Mouse (Mus musculus) embryonic facial prominence, embryonic 13.5 days (tissue): ENCODE measurements around the gene Ildr1. TPM values are rescaled to one million over a fixed set of nuclear protein-coding genes. Genes with fewer than 3 reads are reported as not detected.
A peak's percentile ranks its signal among the peaks of the same experiment; 100 is the strongest.

Experiments used
- ATAC-seq: fragments of 200-750 bp; cut with Nextera tagmentation; 2 replicates; pipeline ENCODE4 v1.8.0; 2017; ENCODE audit warnings: low read depth; ENCODE audit not compliant: insufficient number of reproducible peaks, insufficient read depth, low FRiP score, low TSS enrichment
- H3K27ac ChIP-seq: fragments of 300-500 bp; sonication (generic); 2 replicates; pipeline ENCODE4 v1.5.1; 2015; ENCODE audit warnings: moderate library complexity, mild to moderate bottlenecking, inconsistent platforms
- H3K27me3 ChIP-seq: fragments of 300-500 bp; sonication (generic); 2 replicates; pipeline ENCODE4 v1.6.1; 2015; ENCODE audit warnings: mild to moderate bottlenecking, inconsistent platforms
- H3K36me3 ChIP-seq: fragments of 300-500 bp; sonication (generic); 2 replicates; pipeline ENCODE4 v1.6.1; 2015; ENCODE audit warnings: mild to moderate bottlenecking, inconsistent platforms
- H3K4me1 ChIP-seq: fragments of 300-500 bp; sonication (generic); 2 replicates; pipeline ENCODE4 v1.6.1; 2015; ENCODE audit warnings: inconsistent platforms
- H3K4me2 ChIP-seq: fragments of 300-500 bp; sonication (generic); 2 replicates; pipeline ENCODE4 v1.6.1; 2015; ENCODE audit warnings: moderate library complexity, mild to moderate bottlenecking, inconsistent platforms
- H3K4me3 ChIP-seq: fragments of 300-500 bp; sonication (generic); 2 replicates; pipeline ENCODE4 v1.5.1; 2015; ENCODE audit warnings: mild to moderate bottlenecking, inconsistent platforms
- H3K9ac ChIP-seq: fragments of 300-500 bp; sonication (generic); 2 replicates; pipeline ENCODE4 v1.6.1; 2015; ENCODE audit warnings: mild to moderate bottlenecking, inconsistent platforms
- H3K9me3 ChIP-seq: fragments of 300-500 bp; sonication (generic); 2 replicates; pipeline ENCODE4 v1.6.1; 2016; ENCODE audit warnings: inconsistent platforms
- WGBS: fragments of 180-500 bp; shearing (Covaris S2); methylation state at CpG from one replicate; pipeline ENCODE4 v1.1.7; 2015; ENCODE audit warnings: mixed read lengths; 5-methylcytosine and 5-hydroxymethylcytosine counted together
- polyA plus RNA-seq: library from polyadenylated mRNA; unstranded; fragments of >200 nt; fragmentation: Nextera tagmentation; extraction: Ambion mirVana; gene quantifications from 2 replicates; pipeline ENCODE4 v1.2.1, GENCODE M21; 2015

The Ildr1 gene
- 2.7 and 3.8 TPM in 2 replicates for polyA plus RNA-seq

DNA sequence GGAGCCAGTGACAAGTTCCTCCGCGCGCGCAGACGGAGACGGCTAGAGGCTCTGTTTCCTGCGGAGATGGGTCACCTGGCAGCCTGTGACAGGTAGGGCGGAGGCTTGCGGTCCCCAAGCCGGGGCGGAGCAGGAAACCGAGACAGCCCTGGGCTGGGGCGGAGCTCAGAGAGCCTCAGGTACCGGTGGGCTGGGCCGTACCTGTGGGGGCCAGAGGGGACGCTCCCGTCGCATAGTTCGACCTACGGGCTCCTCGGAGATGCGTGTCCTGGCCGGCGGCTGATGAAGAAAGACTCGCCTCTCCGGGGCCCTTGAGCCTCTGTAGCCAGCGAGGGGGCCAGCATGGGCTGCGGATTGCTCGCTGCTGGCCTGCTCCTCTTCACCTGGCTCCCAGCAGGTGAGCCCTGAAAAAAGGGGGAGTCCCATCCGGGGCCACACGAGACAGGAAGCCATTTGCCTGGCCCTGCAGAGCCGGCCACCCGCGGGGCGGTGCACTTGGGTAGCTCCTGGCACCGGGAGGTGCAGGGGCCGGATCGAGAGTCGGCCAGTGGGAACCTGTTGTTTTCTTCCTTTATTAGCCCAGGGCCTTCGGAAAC, at the start of gene Ildr1:
Gene Ildr1 (plus strand): TSS at position 161 of the 596 bp plus-strand sequence.
- Histone ChIP-seq H3K9me3 (no peaks in the 10 kb centered on the region), H3K4me1 (peaks cover 11% of the 10 kb centered on the region), H3K27me3 (peaks cover 33% of the 10 kb centered on the region), H3K4me2 (peak within 1 kb of the TSS; percentile 75), H3K27ac (no peak within 1 kb of the TSS), H3K9ac (peak within 1 kb of the TSS; percentile 70), H3K36me3 (no peaks in the 10 kb centered on the region), H3K4me3 (peak within 1 kb of the TSS; percentile 46)
- ATAC-seq, result peak; percentile 67; the same call in 1 of the 2 replicates
- 1% methylated on average over 40 of the region's 40 CpGs for WGBS

DNA sequence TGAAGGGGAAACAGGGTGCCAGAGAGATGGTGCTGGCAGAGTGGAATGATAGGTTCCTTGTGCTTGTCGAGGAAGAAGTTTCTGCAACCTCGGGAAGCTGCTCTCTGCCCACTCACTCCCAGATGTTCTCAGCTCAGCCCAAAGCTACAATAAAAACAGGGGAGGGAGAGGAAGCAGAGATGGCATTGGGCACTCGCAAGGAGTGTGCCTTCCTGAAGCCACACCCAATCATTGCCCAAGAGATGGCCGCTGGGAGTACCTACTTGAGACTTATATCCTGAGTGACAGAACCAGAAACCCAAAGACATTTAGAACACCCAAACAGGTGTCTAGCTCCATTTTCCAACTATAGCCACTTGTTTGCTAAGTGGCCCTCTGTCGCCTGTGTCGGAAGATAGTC, 48.7 kb upstream of the Ildr1 start:
- Histone ChIP-seq H3K9ac (no peak overlapping the region), H3K4me2 (no peak overlapping the region), H3K9me3 (no peaks in the 10 kb centered on the region), H3K27me3 (no peaks in the 10 kb centered on the region), H3K4me3 (no peak overlapping the region), H3K4me1 (no peaks in the 10 kb centered on the region), H3K36me3 (no peaks in the 10 kb centered on the region), H3K27ac (no peak overlapping the region)
- no peak for ATAC-seq
- 84% methylated on average over 6 of the region's 6 CpGs for WGBS

DNA sequence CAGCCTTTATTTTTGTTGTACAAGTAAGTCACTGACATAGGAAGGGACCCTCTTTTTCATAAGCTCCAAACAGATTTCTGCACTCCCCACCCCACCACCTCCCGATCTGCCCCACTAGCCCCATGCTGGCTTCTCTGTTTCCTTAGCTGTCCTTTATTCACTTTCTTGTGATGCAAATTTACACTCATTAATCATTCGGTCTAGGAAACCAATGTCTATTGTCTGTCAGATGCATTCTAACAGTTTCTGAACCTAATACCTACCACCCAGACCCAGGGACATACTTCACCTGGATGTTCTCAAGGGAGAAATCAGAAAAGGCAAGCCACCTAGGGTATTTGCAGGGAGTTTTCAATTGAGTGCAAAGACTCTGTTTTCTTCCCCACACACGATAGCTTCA, 44.5 kb upstream of the Ildr1 start:
- Histone ChIP-seq H3K27ac (no peak overlapping the region), H3K27me3 (no peaks in the 10 kb centered on the region), H3K4me2 (no peak overlapping the region), H3K9me3 (peaks cover 5% of the 10 kb centered on the region; the same call in 1 of the 2 replicates), H3K9ac (no peak overlapping the region), H3K4me3 (no peak overlapping the region), H3K36me3 (no peaks in the 10 kb centered on the region), H3K4me1 (no peaks in the 10 kb centered on the region)
- ATAC-seq, result no peak
- WGBS, result 55% methylated on average over 3 of the region's 3 CpGs

DNA sequence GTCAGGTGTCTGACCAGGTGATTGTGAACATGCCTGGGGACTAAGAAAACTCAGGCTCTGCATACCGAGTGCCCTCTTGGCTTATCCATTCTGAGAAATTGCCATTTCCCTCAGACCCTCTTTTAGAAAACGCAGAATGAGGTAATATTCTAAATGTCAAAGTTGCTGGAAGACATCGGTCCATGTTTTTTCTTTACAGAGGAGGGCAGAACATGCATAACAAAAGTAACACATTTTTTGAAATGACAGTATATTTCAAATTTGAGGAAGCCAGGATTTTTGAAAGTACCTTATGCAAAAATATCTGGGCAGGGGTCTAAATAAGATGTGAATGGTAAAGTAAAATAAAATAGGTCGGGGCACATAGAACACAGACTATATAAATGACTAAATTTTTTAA, 43.3 kb upstream of the Ildr1 start:
- ATAC-seq, result no peak
- H3K36me3 ChIP-seq, result no peaks in the 10 kb centered on the region
- no peaks in the 10 kb centered on the region for H3K4me1 ChIP-seq
- no peak overlapping the region for H3K9ac ChIP-seq
- H3K27ac ChIP-seq, result no peak overlapping the region
- no peak overlapping the region for H3K4me3 ChIP-seq
- H3K9me3 ChIP-seq, result peaks cover 5% of the 10 kb centered on the region; the same call in 1 of the 2 replicates
- WGBS, result 85% methylated on average over 4 of the region's 4 CpGs
- H3K27me3 ChIP-seq, result no peaks in the 10 kb centered on the region
- H3K4me2 ChIP-seq, result no peak overlapping the region

DNA sequence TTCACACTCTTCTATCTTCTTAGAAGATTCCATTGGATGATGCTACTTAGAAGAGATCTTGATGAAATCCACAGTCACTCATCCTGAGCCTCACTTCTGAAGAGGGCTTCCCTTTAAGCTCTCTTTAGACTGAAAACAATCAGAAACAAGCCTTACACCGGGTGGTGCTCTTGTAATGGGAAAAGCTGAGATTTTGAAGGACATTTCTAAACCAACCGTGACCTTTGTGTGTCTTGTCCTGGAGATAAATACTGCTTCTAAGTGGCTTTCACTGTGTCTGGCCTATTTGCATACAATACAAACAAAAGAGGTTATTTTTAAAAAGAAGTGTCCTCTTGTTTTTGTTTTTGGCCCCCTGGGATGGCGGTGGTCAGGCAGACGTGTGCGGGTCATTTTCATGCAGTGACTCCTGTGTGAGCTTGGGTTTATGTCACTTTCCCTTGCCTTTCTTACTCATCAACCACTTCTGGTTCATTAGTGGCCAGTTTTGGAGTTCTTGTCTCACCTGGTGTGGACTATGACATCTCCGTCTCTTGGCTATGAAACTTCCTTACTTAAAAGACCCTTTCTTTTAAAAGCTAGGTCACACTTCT, 42.5 kb upstream of the Ildr1 start:
- no peak overlapping the region for H3K4me3 ChIP-seq
- no peak overlapping the region for H3K9ac ChIP-seq
- peaks cover 5% of the 10 kb centered on the region; the same call in 1 of the 2 replicates for H3K9me3 ChIP-seq
- no peak overlapping the region for H3K4me2 ChIP-seq
- ATAC-seq, result no peak
- H3K27ac ChIP-seq, result no peak overlapping the region
- H3K4me1 ChIP-seq, result no peaks in the 10 kb centered on the region
- no peaks in the 10 kb centered on the region for H3K36me3 ChIP-seq
- WGBS, result 70% methylated on average over 6 of the region's 6 CpGs
- no peaks in the 10 kb centered on the region for H3K27me3 ChIP-seq

DNA sequence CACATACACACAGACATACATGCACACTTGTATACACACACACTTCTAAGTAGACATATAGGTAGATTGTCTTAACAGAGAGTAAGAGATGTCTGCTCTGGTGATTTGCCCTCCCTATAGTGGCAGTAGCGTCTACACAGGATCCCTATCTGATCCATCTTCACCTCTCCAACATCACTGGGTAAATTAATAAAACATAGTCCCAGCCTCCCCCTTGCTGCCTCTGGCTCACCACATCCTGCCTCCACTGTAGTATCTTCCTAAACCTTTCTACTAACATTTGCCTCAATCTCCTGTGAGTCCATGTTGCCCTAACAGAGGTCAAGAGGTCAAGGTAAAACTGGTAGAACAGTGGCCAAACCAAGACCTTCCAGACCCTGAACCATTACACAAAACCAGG, 38.6 kb upstream of the Ildr1 start:
- peaks cover 5% of the 10 kb centered on the region; the same call in 1 of the 2 replicates for H3K9me3 ChIP-seq
- no peak overlapping the region for H3K4me3 ChIP-seq
- no peaks in the 10 kb centered on the region for H3K36me3 ChIP-seq
- H3K27me3 ChIP-seq, result no peaks in the 10 kb centered on the region
- H3K9ac ChIP-seq, result no peak overlapping the region
- H3K4me2 ChIP-seq, result no peak overlapping the region
- H3K4me1 ChIP-seq, result no peaks in the 10 kb centered on the region
- no peak for ATAC-seq
- 94% methylated on average over 1 of the region's 1 CpGs for WGBS
- H3K27ac ChIP-seq, result no peak overlapping the region

DNA sequence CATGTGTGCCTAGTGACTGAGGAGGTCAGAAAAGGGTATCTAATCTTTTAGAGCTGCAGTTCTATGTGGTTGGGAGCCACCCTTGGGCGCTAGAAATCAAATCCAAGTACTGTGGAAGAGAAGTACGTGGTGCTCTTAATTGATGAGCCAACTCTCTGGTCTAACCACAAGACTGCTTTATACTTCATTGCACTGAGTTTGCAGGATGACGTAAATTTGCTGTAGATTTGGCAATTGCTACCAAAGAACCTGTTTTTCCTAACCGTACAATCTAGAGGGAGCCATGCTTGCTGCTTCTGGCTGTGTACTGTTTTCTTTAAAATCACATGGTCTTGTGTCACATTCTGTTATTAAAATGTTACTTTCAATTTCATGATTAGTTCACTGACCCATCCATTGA, 37.9 kb upstream of the Ildr1 start:
- peaks cover 5% of the 10 kb centered on the region; the same call in 1 of the 2 replicates for H3K9me3 ChIP-seq
- no peaks in the 10 kb centered on the region for H3K36me3 ChIP-seq
- no peaks in the 10 kb centered on the region for H3K4me1 ChIP-seq
- no peak overlapping the region for H3K4me2 ChIP-seq
- no peak overlapping the region for H3K27ac ChIP-seq
- no peak overlapping the region for H3K4me3 ChIP-seq
- H3K27me3 ChIP-seq, result no peaks in the 10 kb centered on the region
- 83% methylated on average over 4 of the region's 4 CpGs for WGBS
- no peak overlapping the region for H3K9ac ChIP-seq
- ATAC-seq, result no peak

DNA sequence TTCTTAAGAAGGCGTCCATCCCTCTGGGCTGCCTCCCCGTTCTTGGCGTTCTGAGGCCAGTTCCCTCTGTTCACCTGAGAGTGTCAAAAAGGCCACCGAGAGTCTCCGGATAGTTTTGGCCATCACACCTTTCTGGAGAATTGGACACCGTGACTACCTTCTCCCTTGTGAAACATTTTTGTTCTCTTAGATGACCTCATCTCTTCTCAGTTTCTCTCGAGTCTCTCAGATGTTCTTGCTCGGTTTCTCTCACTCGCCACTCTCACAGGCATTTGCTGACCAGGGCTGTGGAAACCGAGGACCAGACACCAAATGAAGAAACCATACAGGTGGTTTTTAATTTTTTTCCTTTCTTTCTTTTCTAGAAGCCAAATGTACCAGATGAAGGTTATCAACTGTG, 32.4 kb upstream of the Ildr1 start:
- ATAC-seq, result no peak
- Histone ChIP-seq H3K27me3 (no peaks in the 10 kb centered on the region), H3K4me2 (no peak overlapping the region)

DNA sequence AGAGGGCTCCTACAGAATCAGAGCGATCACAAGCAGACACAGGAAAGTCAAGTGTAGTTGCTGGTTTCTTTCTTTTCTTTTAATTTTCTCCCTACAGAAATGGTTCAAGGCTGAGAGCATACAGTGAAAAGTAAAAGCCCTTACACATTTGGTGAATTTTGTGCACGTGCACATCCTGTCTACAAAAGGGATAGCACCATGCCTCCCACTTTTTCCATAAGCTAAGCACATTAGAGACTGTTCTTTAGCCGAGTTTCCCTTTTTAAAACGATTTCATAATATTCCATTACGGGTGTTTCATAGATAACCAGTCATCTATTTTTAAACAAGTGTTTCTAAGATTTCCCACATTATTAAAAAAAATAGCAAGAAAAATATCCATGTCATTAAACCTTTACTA, 30.3 kb upstream of the Ildr1 start:
- no peaks in the 10 kb centered on the region for H3K4me1 ChIP-seq
- H3K9me3 ChIP-seq, result no peaks in the 10 kb centered on the region
- WGBS, result 90% methylated on average over 5 of the region's 5 CpGs
- no peak overlapping the region for H3K27ac ChIP-seq
- no peaks in the 10 kb centered on the region for H3K36me3 ChIP-seq
- no peaks in the 10 kb centered on the region for H3K27me3 ChIP-seq
- ATAC-seq, result no peak
- no peak overlapping the region for H3K4me3 ChIP-seq
- H3K9ac ChIP-seq, result no peak overlapping the region
- H3K4me2 ChIP-seq, result no peak overlapping the region

More for the DNA sequence above, 32.4 kb upstream of the Ildr1 start:
- H3K4me1 ChIP-seq, result no peaks in the 10 kb centered on the region
- no peaks in the 10 kb centered on the region for H3K9me3 ChIP-seq
- H3K36me3 ChIP-seq, result no peaks in the 10 kb centered on the region
- WGBS, result 82% methylated on average over 10 of the region's 10 CpGs
- H3K27ac ChIP-seq, result no peak overlapping the region
- no peak overlapping the region for H3K9ac ChIP-seq
- H3K4me3 ChIP-seq, result no peak overlapping the region

DNA sequence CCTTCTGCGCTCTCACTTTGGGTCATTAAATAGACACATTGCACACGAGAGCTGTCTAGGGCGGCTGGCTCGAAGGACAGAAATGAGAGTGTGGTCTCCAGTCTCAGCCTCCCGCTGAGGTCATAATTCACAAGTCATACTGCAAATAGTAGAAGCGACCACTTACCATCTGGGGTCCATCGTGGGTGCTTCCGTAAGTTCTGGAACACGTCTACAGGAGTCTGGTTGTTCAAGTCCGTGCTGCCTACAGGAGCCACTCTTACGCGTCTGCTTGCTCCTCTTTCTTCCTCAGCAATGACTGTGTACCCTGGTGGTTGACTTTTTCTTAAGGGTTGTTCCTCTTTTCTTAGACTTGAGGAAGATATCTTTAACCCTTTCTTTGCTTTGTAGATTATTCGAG, 28.0 kb upstream of the Ildr1 start, which contains the start of gene Cd86:
Gene Cd86 (minus strand): TSS at position 300 of the 400 bp plus-strand sequence.
- no peaks in the 10 kb centered on the region for H3K27me3 ChIP-seq
- no peak within 1 kb of the TSS for H3K4me2 ChIP-seq
- no peak within 1 kb of the TSS for H3K27ac ChIP-seq
- H3K4me1 ChIP-seq, result no peaks in the 10 kb centered on the region
- 88% methylated on average over 13 of the region's 13 CpGs for WGBS
- H3K36me3 ChIP-seq, result no peaks in the 10 kb centered on the region
- no peak within 1 kb of the TSS for H3K4me3 ChIP-seq
- no peaks in the 10 kb centered on the region for H3K9me3 ChIP-seq
- ATAC-seq, result no peak
- no peak within 1 kb of the TSS for H3K9ac ChIP-seq

DNA sequence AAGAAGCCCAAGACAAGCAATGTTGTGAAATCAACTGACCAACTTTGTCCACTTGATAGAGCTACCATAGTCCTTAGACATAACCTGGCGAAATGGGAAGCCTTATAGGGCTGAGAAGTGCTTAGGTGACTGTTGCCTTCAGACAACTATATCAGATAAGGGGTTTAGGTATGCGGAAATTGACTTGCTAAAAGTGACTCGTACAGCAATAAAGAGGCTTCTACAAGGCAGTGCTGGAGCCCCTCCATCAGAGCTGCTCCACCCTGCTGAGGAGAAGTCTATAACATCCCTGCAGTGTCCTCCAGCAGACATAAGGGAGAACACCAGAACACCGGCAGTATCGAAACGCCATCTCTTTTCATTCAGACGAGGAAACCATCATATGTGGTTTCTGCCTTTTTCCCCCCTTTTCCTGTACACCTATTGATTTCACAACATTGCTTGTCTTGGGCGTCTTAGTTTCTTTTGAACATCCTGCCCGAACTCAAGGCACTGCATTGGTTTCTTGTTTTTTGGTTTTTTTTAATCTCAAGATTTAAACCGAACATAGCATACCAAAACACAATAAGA, 27.2 kb upstream of the Ildr1 start:
- Histone ChIP-seq H3K36me3 (no peaks in the 10 kb centered on the region), H3K9ac (no peak overlapping the region), H3K4me2 (no peak overlapping the region), H3K27me3 (no peaks in the 10 kb centered on the region), H3K9me3 (no peaks in the 10 kb centered on the region), H3K4me3 (no peak overlapping the region), H3K4me1 (no peaks in the 10 kb centered on the region), H3K27ac (no peak overlapping the region)
- WGBS, result 83% methylated on average over 10 of the region's 10 CpGs
- ATAC-seq, result no peak

DNA sequence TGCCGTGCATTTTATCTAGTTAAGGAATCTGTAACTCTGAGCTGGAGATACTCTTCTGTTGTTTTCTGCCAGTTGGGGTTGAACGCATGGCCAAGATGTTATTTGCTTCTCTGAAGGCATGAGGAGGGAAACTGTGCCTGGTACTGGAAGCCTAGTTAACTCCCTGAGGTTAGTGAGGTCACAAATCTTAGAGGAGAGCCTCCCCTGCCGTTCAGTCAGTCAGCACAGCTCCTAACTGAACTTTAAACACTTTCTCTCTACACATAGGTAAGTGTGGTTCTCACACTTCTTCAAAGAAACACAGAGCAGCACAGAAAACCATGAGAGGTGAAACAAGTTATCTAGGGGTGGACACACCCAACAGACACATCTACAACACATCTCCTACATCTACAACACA, 23.2 kb upstream of the Ildr1 start:
- Histone ChIP-seq H3K27ac (no peak overlapping the region), H3K9me3 (no peaks in the 10 kb centered on the region), H3K4me2 (no peak overlapping the region), H3K9ac (no peak overlapping the region), H3K4me3 (no peak overlapping the region), H3K36me3 (no peaks in the 10 kb centered on the region), H3K4me1 (no peaks in the 10 kb centered on the region), H3K27me3 (no peaks in the 10 kb centered on the region)
- WGBS, result 79% methylated on average over 3 of the region's 3 CpGs
- ATAC-seq, result no peak
